Mouse (Mus musculus) layer of hippocampus, adult 2 months (tissue): ENCODE measurements at regions not wholly inside any gene's neighbourhood (a gene's known extent, or its start where the extent isn't known, plus 50 kb on each side); places are given as distances from the start of the nearest gene placed in this dataset.
A peak's percentile ranks its signal among the peaks of the same experiment; 100 is the strongest.

Experiments used
- DNase-seq, 2 experiments: peaks; one replicate each; pipeline ENCODE4 v3.0.0; 2022; ENCODE audit warnings: low spot score in 2 of 2
- H3K27ac ChIP-seq: fragments of 200-600 bp; 2 replicates; pipeline ENCODE4 v1.8.1; 2022
- H3K4me3 ChIP-seq: fragments of 200-600 bp; 2 replicates; pipeline ENCODE4 v1.8.1; 2022; ENCODE audit warnings: mild to moderate bottlenecking
- CTCF ChIP-seq: fragments of 200-600 bp; conservative IDR thresholded peaks from 2 replicates; pipeline ENCODE4 v1.8.1; 2022; ENCODE audit warnings: antibody characterized with exemption, mild to moderate bottlenecking, moderate library complexity

GRCm38 (mm10) chr4:131014301-131015081 lies 70.3 kb downstream of the Matn1 start:
- Histone ChIP-seq H3K27ac (no peak overlapping the region), H3K4me3 (no peak overlapping the region)
- no peak for DNase-seq
- no peak for TF ChIP-seq CTCF

GRCm38 (mm10) chr4:131015156-131015555 lies 71.0 kb downstream of the Matn1 start:
- no peak for TF ChIP-seq CTCF
- H3K27ac ChIP-seq = no peak overlapping the region
- DNase-seq = no peak
- no peak overlapping the region for H3K4me3 ChIP-seq

GRCm38 (mm10) chr4:131023601-131024000 lies 79.4 kb downstream of the Matn1 start:
- Histone ChIP-seq H3K27ac (no peak overlapping the region), H3K4me3 (no peak overlapping the region)
- DNase-seq = no peak
- no peak for TF ChIP-seq CTCF

- TF ChIP-seq CTCF = peak; percentile 35; the same call in 1 of the 2 replicates
- DNase-seq = no peak
- no peak overlapping the region for H3K4me3 ChIP-seq
- H3K27ac ChIP-seq = no peak overlapping the region
Measured at GRCm38 (mm10) chr4:131036292-131036691, 92.1 kb downstream of the Matn1 start.

- Histone ChIP-seq H3K27ac (no peak overlapping the region), H3K4me3 (no peak overlapping the region)
- no peak for DNase-seq
- TF ChIP-seq CTCF = no peak
Measured at GRCm38 (mm10) chr4:131037179-131037578, 93.0 kb downstream of the Matn1 start.

GRCm38 (mm10) chr4:131039686-131040085 lies 95.5 kb downstream of the Matn1 start:
- Histone ChIP-seq H3K4me3 (no peak overlapping the region), H3K27ac (no peak overlapping the region)
- no peak for DNase-seq
- no peak for TF ChIP-seq CTCF

GRCm38 (mm10) chr4:131041210-131041609 lies 97.0 kb downstream of the Matn1 start:
- no peak overlapping the region for H3K4me3 ChIP-seq
- no peak for DNase-seq
- no peak for TF ChIP-seq CTCF
- no peak overlapping the region for H3K27ac ChIP-seq

- no peak overlapping the region for H3K4me3 ChIP-seq
Measured at GRCm38 (mm10) chr4:131046101-131046500, 101.9 kb downstream of the Matn1 start.

GRCm38 (mm10) chr4:131046969-131047650 lies 102.9 kb downstream of the Matn1 start:
- no peak for TF ChIP-seq CTCF
- Histone ChIP-seq H3K27ac (peak overlapping the region; percentile 14; the same call in 1 of the 2 replicates), H3K4me3 (no peak overlapping the region)
- peak in 1 of 2 experiments; percentile 8 for DNase-seq

More at GRCm38 (mm10) chr4:131046101-131046500, 101.9 kb downstream of the Matn1 start:
- DNase-seq = no peak
- no peak for TF ChIP-seq CTCF
- no peak overlapping the region for H3K27ac ChIP-seq

- DNase-seq = no peak
- no peak for TF ChIP-seq CTCF
- H3K27ac ChIP-seq = no peak overlapping the region
Measured at GRCm38 (mm10) chr4:131056293-131056692, 112.1 kb downstream of the Matn1 start.

GRCm38 (mm10) chr4:131059572-131059971 lies 115.4 kb downstream of the Matn1 start:
- no peak for DNase-seq
- no peak overlapping the region for H3K27ac ChIP-seq
- no peak for TF ChIP-seq CTCF
- no peak overlapping the region for H3K4me3 ChIP-seq

More at GRCm38 (mm10) chr4:131056293-131056692, 112.1 kb downstream of the Matn1 start:
- no peak overlapping the region for H3K4me3 ChIP-seq

GRCm38 (mm10) chr4:131060191-131060680 lies 116.1 kb downstream of the Matn1 start:
- Histone ChIP-seq H3K27ac (no peak overlapping the region), H3K4me3 (no peak overlapping the region)
- TF ChIP-seq CTCF = no peak
- DNase-seq = no peak

- DNase-seq = no peak
- Histone ChIP-seq H3K27ac (no peak overlapping the region), H3K4me3 (no peak overlapping the region)
- no peak for TF ChIP-seq CTCF
Measured at GRCm38 (mm10) chr4:131060706-131061105, 116.5 kb downstream of the Matn1 start.
